Mouse (Mus musculus) ES-Bruce4 (cell line): ENCODE measurements around the gene Klk13. TPM values are rescaled to one million over a fixed set of nuclear protein-coding genes. Genes with fewer than 3 reads are reported as not detected.
A peak's percentile ranks its signal among the peaks of the same experiment; 100 is the strongest.

Source experiments
- H3K27ac ChIP-seq: 2 replicates; pipeline ENCODE4 v1.5.1; 2012; ENCODE audit warnings: low read length, inconsistent platforms; ENCODE audit not compliant: insufficient read depth
- H3K27me3 ChIP-seq: 2 replicates; pipeline ENCODE4 v1.6.1; 2012; ENCODE audit warnings: mild to moderate bottlenecking, low read length, inconsistent platforms; ENCODE audit not compliant: control insufficient read depth, poor library complexity, insufficient read depth, severe bottlenecking
- H3K36me3 ChIP-seq: 2 replicates; pipeline ENCODE4 v1.6.1; 2012; ENCODE audit warnings: inconsistent platforms, mild to moderate bottlenecking, low read length, moderate library complexity; ENCODE audit not compliant: control insufficient read depth, poor library complexity, insufficient read depth, severe bottlenecking
- H3K4me1 ChIP-seq: one replicate; pipeline ENCODE4 v1.8.1; 2011; ENCODE audit warnings: low read length; ENCODE audit not compliant: control insufficient read depth, insufficient read depth
- H3K4me3 ChIP-seq: 2 replicates; pipeline ENCODE4 v1.5.1; 2011; ENCODE audit warnings: low read depth, mild to moderate bottlenecking, low read length
- H3K9ac ChIP-seq: 2 replicates; pipeline ENCODE4 v1.6.1; 2012; ENCODE audit warnings: low read depth, mild to moderate bottlenecking, inconsistent platforms; ENCODE audit not compliant: poor library complexity, severe bottlenecking
- H3K9me3 ChIP-seq: replicated peaks from 2 replicates; pipeline ENCODE4 v1.6.1; 2012; ENCODE audit warnings: mild to moderate bottlenecking, low read length, inconsistent platforms; ENCODE audit not compliant: control insufficient read depth, poor library complexity, insufficient read depth, severe bottlenecking
- CTCF ChIP-seq: IDR thresholded peaks from one replicate; pipeline ENCODE4 v1.8.1; 2011; ENCODE audit warnings: low read depth, low read length
- EP300 ChIP-seq: IDR thresholded peaks from 2 replicates; pipeline ENCODE4 v1.6.1; 2011; ENCODE audit warnings: low read depth, low read length; ENCODE audit not compliant: insufficient read depth
- POLR2A ChIP-seq: IDR thresholded peaks from one replicate; pipeline ENCODE4 v1.8.1; 2011; ENCODE audit warnings: low read length; ENCODE audit not compliant: insufficient read depth
- polyA plus RNA-seq: library from polyadenylated mRNA; stranded (reverse); fragments of >200 nt; gene quantifications from 2 replicates; pipeline ENCODE4 v1.2.4, GENCODE M21; 2011; ENCODE audit warnings: low read depth; ENCODE audit not compliant: missing spikeins, insufficient read depth, insufficient read length

Klk13 gene
- polyA plus RNA-seq, 1 experiment, result 1.8 TPM

DNA sequence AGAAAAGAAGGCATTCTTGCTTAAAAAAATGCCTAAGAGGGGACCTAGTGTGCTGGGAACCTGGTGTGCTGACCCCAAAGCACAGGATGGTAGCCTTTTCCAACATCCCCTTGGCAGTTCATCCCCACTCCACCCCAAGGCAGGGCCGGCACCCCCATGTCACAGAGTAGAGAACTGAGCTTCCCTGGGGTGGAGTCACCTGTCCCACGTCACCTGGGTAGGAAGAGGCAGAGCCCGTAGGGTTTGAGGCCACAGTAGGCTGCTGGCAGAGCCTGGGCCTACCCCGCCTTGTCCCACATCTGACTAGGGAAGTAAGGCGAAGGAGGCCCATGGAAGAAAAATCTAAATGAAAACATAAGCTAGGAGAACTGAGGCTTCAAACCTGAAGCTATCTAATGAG is 62.0 kb downstream of the Klk13 start, which contains the start of gene Klk11:
TSS of gene Klk11 (plus strand) at position 241 of the 400 bp plus-strand sequence.
- no peak for TF ChIP-seq POLR2A
- no peak for TF ChIP-seq CTCF
- no peak for TF ChIP-seq EP300
- H3K27me3 ChIP-seq, result no peaks in the 10 kb centered on the region

DNA sequence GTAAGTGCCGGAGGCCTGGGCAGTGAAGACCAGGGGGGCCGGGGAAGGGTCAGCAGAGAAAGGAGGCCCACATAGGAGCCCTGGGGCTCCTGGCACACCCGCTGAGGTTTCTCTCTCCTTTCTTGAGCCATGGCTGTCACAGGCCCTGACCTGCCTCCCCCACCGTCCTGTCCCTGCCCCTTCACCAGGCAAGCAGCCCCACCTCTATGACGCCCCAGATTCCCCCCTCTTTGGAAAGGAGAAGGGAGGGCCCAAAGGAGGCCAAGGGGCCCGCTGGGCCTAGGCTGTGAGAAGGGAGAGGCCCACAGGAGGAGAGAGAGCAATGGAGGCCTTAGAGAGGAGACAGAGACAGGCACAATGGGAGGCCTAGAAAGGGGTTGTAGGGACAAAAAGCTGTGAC is 62.4 kb downstream of the Klk13 start:
- H3K9ac ChIP-seq, result peak overlapping the region; percentile 19; the same call in 1 of the 2 replicates
- H3K4me1 ChIP-seq, result peaks cover 5% of the 10 kb centered on the region
- TF ChIP-seq POLR2A (no peak), CTCF (no peak), EP300 (no peak)
- no peaks in the 10 kb centered on the region for H3K36me3 ChIP-seq
- H3K9me3 ChIP-seq, result no peaks in the 10 kb centered on the region
- no peak overlapping the region for H3K27ac ChIP-seq
- H3K27me3 ChIP-seq, result no peaks in the 10 kb centered on the region
- no peak overlapping the region for H3K4me3 ChIP-seq

More for the DNA sequence above, 62.0 kb downstream of the Klk13 start, which contains the start of gene Klk11:
- Histone ChIP-seq H3K36me3 (no peaks in the 10 kb centered on the region), H3K27ac (peak within 1 kb of the TSS; percentile 38), H3K4me3 (no peak within 1 kb of the TSS), H3K4me1 (peaks cover 3% of the 10 kb centered on the region), H3K9me3 (no peaks in the 10 kb centered on the region), H3K9ac (peak within 1 kb of the TSS; percentile 19; the same call in 1 of the 2 replicates)

DNA sequence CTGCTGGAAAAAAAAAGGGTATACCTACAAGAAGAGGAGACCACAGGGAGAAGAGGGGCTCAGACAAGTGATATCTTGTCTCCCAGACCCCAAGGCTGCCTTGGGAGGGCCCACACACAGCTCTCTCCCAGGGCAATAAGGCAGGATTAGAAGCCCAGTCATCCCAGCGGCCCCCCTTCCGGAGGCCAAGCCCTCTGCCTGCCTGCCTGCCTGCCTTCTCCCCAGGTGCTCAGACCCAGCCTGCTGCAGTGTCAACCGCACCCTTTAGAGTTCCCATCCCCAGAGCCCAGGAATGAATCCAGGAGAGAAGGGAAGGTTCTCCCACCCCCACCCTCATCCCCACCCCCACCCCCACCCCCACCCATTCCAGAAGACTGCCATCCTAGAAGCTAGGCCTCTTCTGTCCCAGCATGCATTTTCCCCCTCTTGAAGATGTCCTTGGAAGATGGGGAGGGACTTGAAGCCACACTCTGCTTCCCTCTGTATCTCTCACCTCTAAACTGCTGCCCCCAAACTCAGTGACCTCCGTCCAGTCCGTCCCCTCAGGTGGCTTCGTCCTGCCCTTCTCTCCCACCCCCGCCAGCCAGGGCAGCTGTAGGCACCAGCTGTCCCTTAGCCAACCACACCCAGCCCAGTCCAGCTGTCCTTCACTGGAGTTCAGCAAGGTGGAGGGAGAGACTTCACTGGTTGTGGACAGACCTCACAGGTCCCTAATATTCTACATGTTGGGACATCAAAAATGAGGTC is 63.1 kb downstream of the Klk13 start:
- H3K36me3 ChIP-seq, result no peaks in the 10 kb centered on the region
- H3K27ac ChIP-seq, result peak overlapping the region; percentile 38
- TF ChIP-seq CTCF (no peak), EP300 (no peak), POLR2A (no peak)
- no peaks in the 10 kb centered on the region for H3K9me3 ChIP-seq
- peaks cover 7% of the 10 kb centered on the region for H3K4me1 ChIP-seq
- H3K4me3 ChIP-seq, result no peak overlapping the region
- H3K9ac ChIP-seq, result peak overlapping the region; percentile 19; the same call in 1 of the 2 replicates
- H3K27me3 ChIP-seq, result no peaks in the 10 kb centered on the region

DNA sequence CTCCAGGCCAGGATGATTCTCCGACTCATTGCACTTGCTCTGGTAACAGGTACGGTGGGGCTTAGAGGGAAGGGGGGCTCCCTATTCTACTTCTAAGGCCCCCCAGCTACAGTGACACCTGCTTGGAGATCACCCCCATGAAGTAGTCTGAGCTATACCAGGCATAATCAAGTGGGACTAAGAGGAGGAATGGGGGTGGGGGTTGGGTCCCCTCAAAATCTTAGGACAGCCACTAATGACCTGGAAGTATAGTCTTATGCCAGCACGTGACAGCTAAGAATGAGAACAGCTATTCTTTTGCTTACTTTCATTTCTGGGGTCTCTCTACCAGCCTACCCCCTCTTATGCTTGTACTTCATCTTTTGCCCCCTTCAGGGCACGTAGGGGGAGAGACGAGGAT is 64.1 kb downstream of the Klk13 start:
- Histone ChIP-seq H3K4me3 (no peak overlapping the region), H3K9ac (no peak overlapping the region)

More for the DNA sequence above, 64.1 kb downstream of the Klk13 start:
- TF ChIP-seq EP300 (no peak), POLR2A (no peak), CTCF (no peak)
- Histone ChIP-seq H3K36me3 (no peaks in the 10 kb centered on the region), H3K27ac (no peak overlapping the region), H3K9me3 (no peaks in the 10 kb centered on the region), H3K27me3 (no peaks in the 10 kb centered on the region), H3K4me1 (peaks cover 12% of the 10 kb centered on the region)

Other genes starting within 250 kb of the Klk13 start
- 1.9 and 2.8 TPM in 2 replicates for gene Vsig10l, start 249.4 kb upstream of the Klk13 start, polyA plus RNA-seq
- gene Iglon5, start 222.5 kb upstream of the Klk13 start, polyA plus RNA-seq, result 4.6 and 5.0 TPM in 2 replicates
- gene 4931406B18Rik, start 206.6 kb upstream of the Klk13 start, polyA plus RNA-seq, result not detected in 2 replicates
- 0.12 TPM in 1 of 2 replicates, not detected in the other for gene Cd33, start 168.1 kb upstream of the Klk13 start, polyA plus RNA-seq
- 1.7 and 2.2 TPM in 2 replicates for gene Zfp658, start 150.3 kb upstream of the Klk13 start, polyA plus RNA-seq
- gene Zfp719, start 133.0 kb upstream of the Klk13 start, polyA plus RNA-seq, result 6.9 and 9.4 TPM in 2 replicates
- gene Zfp819, start 105.4 kb upstream of the Klk13 start, polyA plus RNA-seq, result 3.1 and 3.4 TPM in 2 replicates
- not detected in 2 replicates for gene Ceacam18, start 77.9 kb upstream of the Klk13 start, polyA plus RNA-seq
- 0.64 TPM in 1 of 2 replicates, not detected in the other for gene Siglece, start 52.4 kb upstream of the Klk13 start, polyA plus RNA-seq
- gene Ctu1, start 40.6 kb upstream of the Klk13 start, polyA plus RNA-seq, result 6.2 and 7.6 TPM in 2 replicates
- not detected in 2 replicates for gene Klk14, start 22.1 kb upstream of the Klk13 start, polyA plus RNA-seq
- gene Klk12, start 56.3 kb downstream of the Klk13 start, polyA plus RNA-seq, result not detected in 2 replicates
- gene Klk11, start 62.0 kb downstream of the Klk13 start, polyA plus RNA-seq, result not detected in 2 replicates
- 1.2 and 2.1 TPM in 2 replicates for gene Klk10, start 68.5 kb downstream of the Klk13 start, polyA plus RNA-seq
- not detected in 2 replicates for gene Klk9, start 79.3 kb downstream of the Klk13 start, polyA plus RNA-seq
- 12.7 and 15.5 TPM in 2 replicates for gene Klk8, start 85.0 kb downstream of the Klk13 start, polyA plus RNA-seq
- 0.70 and 0.84 TPM in 2 replicates for gene Klk7, start 98.7 kb downstream of the Klk13 start, polyA plus RNA-seq
- not detected in 2 replicates for gene Klk6, start 111.9 kb downstream of the Klk13 start, polyA plus RNA-seq
- not detected in 2 replicates for gene Klk5, start 129.4 kb downstream of the Klk13 start, polyA plus RNA-seq
- not detected in 2 replicates for gene Klk4, start 168.6 kb downstream of the Klk13 start, polyA plus RNA-seq
- gene Klk15, start 221.2 kb downstream of the Klk13 start, polyA plus RNA-seq, result not detected in 2 replicates
- not detected in 2 replicates for gene Klk1b8, start 238.1 kb downstream of the Klk13 start, polyA plus RNA-seq